Mouse (Mus musculus): ENCODE data around the gene Lrrc46. TPM values are rescaled to one million over a fixed set of nuclear protein-coding genes. Genes with fewer than 3 reads are reported as not detected.

Gene Lrrc46
- total RNA-seq, 1 experiment from 2014 or later = 0.47 TPM

DNA sequence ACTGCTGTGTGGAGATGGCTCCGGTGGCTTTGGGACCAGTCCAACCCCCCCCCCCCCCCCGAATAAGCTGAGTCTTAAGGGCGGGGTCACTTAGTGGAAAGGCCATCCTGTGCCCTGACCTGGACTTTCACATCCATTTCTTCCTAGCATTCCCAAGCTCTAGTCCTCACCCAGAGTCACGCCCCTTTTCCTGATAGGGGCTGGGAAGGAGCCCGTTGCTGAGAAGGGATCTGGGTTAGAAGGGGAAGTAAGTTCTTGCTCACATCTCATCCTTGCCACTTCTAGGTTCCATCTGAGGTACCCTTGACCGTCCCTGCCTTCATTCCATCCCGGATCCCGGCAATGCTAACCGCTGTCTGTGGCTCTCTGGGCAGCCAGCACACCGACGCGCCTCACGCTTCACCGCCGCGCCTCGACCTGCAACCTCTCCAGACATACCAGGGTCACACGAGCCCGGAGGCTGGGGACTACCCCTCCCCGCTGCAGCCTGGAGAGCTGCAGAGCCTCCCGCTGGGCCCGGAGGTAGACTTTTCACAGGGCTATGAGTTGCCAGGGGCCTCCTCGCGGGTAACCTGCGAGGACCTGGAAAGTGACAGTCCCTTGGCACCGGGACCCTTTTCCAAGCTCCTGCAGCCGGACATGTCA, 20.0 kb downstream of the Lrrc46 start:
- no peak for ATAC-seq (ENCODE audit: extremely low read depth, insufficient number of reproducible peaks, low FRiP score, poor library complexity, severe bottlenecking)

GRCm38 (mm10) chr11:97019345-97019708, 21.9 kb downstream of the Lrrc46 start:
- ATAC-seq (ENCODE audit: extremely low read depth, insufficient number of reproducible peaks, low FRiP score, poor library complexity, severe bottlenecking) = no peak

- no peak for ATAC-seq (ENCODE audit: extremely low read depth, insufficient number of reproducible peaks, low FRiP score, poor library complexity, severe bottlenecking)
These were observed 22.4 kb downstream of the Lrrc46 start for GRCm38 (mm10) chr11:97018583-97019344.

- no peak for ATAC-seq (ENCODE audit: extremely low read depth, insufficient number of reproducible peaks, low FRiP score, poor library complexity, severe bottlenecking)
These were observed 23.3 kb downstream of the Lrrc46 start for GRCm38 (mm10) chr11:97017696-97018582.

DNA sequence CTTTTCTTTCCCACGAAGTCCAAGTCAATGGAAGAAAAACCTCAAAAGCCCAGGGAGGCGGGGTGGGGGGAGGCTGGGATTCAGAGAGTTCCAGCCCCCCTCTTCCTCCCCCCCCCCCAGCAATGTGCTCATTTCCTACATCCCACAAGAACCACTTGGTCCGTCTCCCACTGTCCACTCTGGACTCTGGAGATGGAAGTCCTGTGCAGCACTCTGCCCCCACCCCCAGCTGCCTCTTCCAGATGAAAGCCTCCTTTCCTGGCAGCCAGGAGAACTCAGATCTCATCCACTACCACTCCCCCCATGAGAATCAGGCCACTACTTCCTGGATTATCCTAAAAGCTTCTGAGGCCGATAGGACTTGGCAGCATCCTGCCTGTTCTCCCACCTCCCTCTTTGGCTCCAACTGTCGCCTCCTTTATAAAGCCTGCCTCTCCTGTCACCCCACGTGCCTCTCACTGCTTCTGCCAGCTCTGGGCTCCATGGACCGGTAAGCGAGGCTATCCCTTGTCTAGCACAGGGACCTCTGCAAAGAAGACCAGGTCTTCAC, 28.0 kb downstream of the Lrrc46 start, which contains the start of gene Sp6:
Gene Sp6 (plus strand): TSS at position 274 of the 550 bp plus-strand sequence.
- no peak for ATAC-seq (ENCODE audit: extremely low read depth, insufficient number of reproducible peaks, low FRiP score, poor library complexity, severe bottlenecking)

- ATAC-seq (ENCODE audit: extremely low read depth, insufficient number of reproducible peaks, low FRiP score, poor library complexity, severe bottlenecking) = no peak
These were observed 31.9 kb downstream of the Lrrc46 start for GRCm38 (mm10) chr11:97009198-97009790.

DNA sequence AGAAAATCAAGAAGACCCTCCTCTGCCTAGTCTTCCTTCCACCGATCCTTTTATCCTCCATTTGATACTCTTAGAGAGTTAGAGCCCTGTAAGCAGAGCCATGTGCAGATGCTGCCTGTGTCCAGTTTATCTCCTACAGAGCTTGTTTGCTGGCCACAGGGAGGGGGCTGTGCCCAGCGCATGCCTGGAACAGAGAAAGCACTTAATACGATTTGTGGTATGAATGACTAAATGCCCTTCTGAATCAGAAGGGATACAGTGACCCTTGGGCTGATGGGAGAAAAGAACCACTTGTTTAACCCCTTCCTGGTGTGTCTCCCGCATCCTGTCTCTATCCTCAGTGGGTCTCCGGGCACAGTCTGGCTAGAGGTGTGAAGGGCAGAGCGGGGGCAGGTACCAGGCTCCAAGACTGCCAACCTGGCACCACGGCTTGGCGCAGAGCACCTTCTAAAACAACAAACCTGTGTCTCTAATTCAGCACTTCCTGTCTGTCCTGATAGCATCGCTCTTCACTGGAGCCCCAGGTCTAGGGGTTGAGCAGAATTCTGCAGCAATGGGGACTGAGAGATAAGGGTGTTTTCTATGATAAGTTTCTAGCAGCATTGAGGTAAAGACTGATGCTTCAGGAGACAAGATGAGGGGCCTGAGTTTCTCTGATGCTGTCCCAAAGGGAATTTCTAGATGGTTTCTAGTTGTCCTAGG, 34.0 kb downstream of the Lrrc46 start:
- ATAC-seq (ENCODE audit: extremely low read depth, insufficient number of reproducible peaks, low FRiP score, poor library complexity, severe bottlenecking) = no peak

DNA sequence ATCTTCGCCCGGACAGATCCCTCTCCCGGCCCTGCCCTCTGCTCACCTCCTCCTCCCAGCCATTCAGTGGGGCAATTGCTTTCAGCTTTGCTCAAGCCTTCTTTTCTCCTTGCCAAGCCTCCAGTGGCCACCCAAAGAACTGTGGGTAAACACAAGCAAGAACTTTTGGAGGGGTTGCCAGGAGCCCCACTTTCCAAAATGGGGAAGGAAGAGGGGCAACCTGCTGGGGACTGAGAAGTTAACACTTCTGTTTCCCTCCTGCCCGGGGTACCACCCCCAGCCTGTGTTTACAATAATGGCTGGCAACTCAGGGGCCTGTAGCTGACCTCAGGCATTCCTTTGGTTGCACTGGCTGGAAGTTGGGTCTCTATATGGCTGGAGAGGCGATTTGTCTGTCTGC, 38.0 kb downstream of the Lrrc46 start:
- no peak for ATAC-seq (ENCODE audit: extremely low read depth, insufficient number of reproducible peaks, low FRiP score, poor library complexity, severe bottlenecking)

- ATAC-seq (ENCODE audit: extremely low read depth, insufficient number of reproducible peaks, low FRiP score, poor library complexity, severe bottlenecking) = no peak
These were observed 43.7 kb downstream of the Lrrc46 start for GRCm38 (mm10) chr11:96997380-96997956.

- no peak for ATAC-seq (ENCODE audit: extremely low read depth, insufficient number of reproducible peaks, low FRiP score, poor library complexity, severe bottlenecking)
These were observed 44.3 kb downstream of the Lrrc46 start for GRCm38 (mm10) chr11:96996773-96997379.

DNA sequence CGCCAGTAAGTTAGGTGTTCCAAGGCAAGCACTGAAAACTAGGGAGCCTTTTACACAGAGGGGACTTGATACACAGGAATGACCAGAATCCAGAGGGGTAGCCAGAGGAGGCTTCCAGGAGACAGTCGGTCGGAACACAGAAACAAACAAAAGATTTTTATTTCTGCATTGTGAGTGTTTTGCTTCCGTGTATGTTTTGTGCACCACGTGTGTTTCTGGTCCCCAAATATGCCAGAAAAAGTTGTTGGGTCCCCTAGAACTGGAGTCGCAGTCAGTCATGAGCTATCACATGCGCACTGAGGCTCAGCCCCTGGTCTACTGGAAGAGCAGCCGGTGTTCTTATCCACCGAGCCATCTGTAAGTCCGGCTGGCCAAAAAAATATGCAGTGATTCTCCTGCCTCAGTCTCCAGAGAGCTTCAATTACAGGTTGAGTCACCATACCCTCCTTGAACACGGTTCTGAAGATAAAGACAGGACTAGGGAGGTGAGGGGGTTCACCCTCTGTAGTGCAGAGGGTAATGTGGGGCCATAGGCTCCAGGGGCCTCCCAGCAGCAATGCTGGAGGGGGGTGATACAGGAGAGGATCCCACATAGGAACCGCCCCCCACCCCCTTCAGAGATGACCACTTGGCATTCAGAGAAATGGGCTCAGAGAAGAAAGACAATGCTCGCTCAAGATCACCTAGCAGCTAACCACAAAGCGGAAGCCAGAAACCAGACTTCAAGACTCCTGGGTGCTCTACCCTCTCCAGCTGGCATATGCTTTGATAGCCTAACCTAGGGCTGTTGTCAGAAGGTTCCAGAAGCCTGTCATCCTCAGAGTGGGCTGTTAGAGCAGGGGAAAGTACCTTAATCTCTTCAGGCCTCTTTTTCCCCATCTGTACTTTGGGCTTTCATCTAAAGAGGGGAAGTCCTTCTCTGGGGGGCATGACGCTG, 45.1 kb downstream of the Lrrc46 start:
- ATAC-seq (ENCODE audit: extremely low read depth, insufficient number of reproducible peaks, low FRiP score, poor library complexity, severe bottlenecking) = peak; percentile 66

- no peak for ATAC-seq (ENCODE audit: extremely low read depth, insufficient number of reproducible peaks, low FRiP score, poor library complexity, severe bottlenecking)
These were observed 46.2 kb downstream of the Lrrc46 start for GRCm38 (mm10) chr11:96995031-96995430.

GRCm38 (mm10) chr11:96992722-96993311, 48.4 kb downstream of the Lrrc46 start:
- ATAC-seq (ENCODE audit: extremely low read depth, insufficient number of reproducible peaks, low FRiP score, poor library complexity, severe bottlenecking) = no peak

DNA sequence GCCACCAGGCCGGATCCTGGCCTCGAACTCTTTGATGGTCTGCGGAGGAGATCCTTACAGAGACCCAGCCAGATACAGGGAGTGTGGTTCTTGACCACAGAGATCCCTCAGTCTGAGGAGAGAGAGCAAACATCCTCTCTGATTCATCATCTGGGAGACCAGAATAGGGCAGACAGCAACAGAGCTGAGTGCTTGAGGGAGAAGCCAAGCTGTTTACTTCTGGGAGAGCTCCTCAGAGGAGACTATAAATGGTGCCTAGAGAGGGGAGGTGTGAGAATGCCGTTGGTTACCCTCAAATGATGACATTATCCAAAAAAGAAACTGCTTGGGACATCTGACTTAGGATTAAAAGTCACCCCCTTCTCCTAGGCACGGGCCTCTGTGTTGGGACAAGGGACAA, 49.7 kb downstream of the Lrrc46 start:
- no peak for ATAC-seq (ENCODE audit: extremely low read depth, insufficient number of reproducible peaks, low FRiP score, poor library complexity, severe bottlenecking)

DNA sequence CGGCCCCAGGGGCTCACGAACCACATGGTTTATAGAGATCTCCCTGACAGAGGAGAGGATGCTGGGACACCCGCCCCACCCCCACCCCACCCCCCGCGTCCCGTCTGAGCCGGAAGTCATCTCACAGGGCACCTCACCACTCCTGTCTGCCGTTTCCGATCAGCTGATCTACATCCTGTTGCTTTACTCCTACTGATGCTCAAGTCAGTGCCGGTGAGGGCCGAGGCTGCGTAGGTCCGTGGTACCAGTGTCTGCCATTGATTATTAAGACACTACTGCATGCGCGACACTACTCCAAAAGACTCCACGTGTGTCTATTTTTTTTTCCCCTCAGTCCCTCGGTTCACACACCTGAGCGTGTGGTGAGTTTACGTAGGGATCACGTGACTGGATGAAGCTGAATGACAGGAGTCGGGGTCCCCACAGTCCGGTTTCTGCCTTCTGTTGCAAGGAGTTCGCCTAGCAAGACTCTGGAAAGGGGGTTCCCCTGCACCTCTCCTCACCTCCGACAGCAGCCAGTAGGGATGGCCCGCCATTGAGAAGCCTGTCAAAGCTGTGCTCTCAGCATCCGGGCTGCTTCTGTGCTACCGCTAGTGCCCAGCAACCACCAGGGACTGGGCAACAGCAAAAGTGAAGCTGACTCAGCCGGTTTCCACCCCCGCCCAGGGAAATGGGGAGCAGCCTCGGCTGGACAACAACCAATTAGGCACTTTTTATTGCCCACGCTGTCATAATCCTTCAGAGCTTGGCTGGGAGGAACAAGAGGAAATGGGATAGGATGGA, 53.1 kb downstream of the Lrrc46 start:
- ATAC-seq (ENCODE audit: extremely low read depth, insufficient number of reproducible peaks, low FRiP score, poor library complexity, severe bottlenecking) = peak; percentile 86

DNA sequence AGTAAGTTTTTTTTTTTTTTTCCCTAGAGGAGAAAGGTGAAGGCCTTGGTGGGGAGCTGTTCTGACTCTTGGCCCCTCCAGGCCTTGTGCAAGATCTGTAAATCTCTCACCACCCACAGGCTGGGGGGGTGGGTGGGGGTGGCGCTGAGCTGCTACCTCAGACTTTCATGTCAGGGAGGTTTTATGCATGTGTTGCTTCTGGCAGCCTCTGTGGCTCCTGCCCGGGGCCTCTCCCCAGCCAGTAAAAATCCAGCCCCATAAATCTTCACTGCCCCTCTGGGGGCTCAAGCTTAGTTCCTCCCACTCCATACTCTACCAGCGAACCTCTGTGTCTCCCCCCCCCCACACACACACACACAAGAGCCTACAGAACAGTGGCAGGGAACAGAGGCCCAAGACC, 54.7 kb downstream of the Lrrc46 start:
- no peak for ATAC-seq (ENCODE audit: extremely low read depth, insufficient number of reproducible peaks, low FRiP score, poor library complexity, severe bottlenecking)
